Mouse (Mus musculus): ENCODE measurements at regions not wholly inside any gene's neighbourhood (a gene's known extent, or its start where the extent isn't known, plus 50 kb on each side); places are given as distances from the start of the nearest gene placed in this dataset.

- Histone ChIP-seq H3K27me3 (no peaks in the 10 kb centered on the region), H3K9ac (no peak overlapping the region), H3K4me3 (no peak overlapping the region), H3K36me3 (no peaks in the 10 kb centered on the region), H3K27ac (peak overlapping the region; percentile 58), H3K9me3 (no peaks in the 10 kb centered on the region), H3K4me1 (replicated peaks) (peaks cover 34% of the 10 kb centered on the region), H3K4me2 (no peak overlapping the region)
- WGBS: 27% methylated on average over 9 of the region's 9 CpGs
- peak; percentile 52; the same call in 1 of the 2 replicates for ATAC-seq (ENCODE audit: low FRiP score)
Observed at GRCm38 (mm10) chr9:46647238-46647922, 327.6 kb upstream of the 4931429L15Rik start.

DNA sequence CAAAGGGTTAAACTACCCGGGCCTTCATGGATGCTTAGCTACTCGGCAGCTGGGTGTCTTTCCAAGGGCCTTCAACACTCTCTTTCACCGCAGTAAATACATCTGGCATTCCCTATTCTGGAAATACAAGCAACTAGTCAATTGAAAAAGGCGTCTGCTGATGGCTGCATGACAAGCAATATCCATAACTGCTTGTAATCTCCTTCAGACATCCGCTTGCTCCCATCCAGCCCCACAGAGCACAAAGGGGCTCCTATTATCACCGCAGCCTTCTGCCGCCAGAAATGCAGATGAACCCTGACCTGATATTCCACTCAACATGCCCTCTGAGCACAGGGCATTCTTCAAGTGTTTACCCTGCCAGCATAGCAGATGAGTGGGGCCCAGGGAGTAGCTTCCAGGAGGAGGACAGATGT, 325.7 kb upstream of the 4931429L15Rik start:
- H3K27ac ChIP-seq: no peak overlapping the region
- H3K4me2 ChIP-seq: no peak overlapping the region
- no peaks in the 10 kb centered on the region for H3K9me3 ChIP-seq
- ATAC-seq (ENCODE audit: low FRiP score): no peak
- H3K27me3 ChIP-seq: no peaks in the 10 kb centered on the region
- no peak overlapping the region for H3K9ac ChIP-seq
- no peaks in the 10 kb centered on the region for H3K36me3 ChIP-seq
- H3K4me3 ChIP-seq: no peak overlapping the region
- 16% methylated on average over 7 of the region's 7 CpGs for WGBS
- H3K4me1 ChIP-seq (replicated peaks): peaks cover 34% of the 10 kb centered on the region

- H3K27ac ChIP-seq: no peak overlapping the region
- ATAC-seq (ENCODE audit: low FRiP score): no peak
- no peaks in the 10 kb centered on the region for H3K36me3 ChIP-seq
- no peak overlapping the region for H3K9ac ChIP-seq
- H3K27me3 ChIP-seq: no peaks in the 10 kb centered on the region
- 72% methylated on average over 3 of the region's 3 CpGs for whole genome bisulfite sequencing
- no peak overlapping the region for H3K4me2 ChIP-seq
- no peaks in the 10 kb centered on the region for H3K9me3 ChIP-seq
- H3K4me3 ChIP-seq: no peak overlapping the region
- peaks cover 30% of the 10 kb centered on the region for H3K4me1 ChIP-seq (replicated peaks)
Observed at GRCm38 (mm10) chr9:46643551-46643950, 323.8 kb upstream of the 4931429L15Rik start.

DNA sequence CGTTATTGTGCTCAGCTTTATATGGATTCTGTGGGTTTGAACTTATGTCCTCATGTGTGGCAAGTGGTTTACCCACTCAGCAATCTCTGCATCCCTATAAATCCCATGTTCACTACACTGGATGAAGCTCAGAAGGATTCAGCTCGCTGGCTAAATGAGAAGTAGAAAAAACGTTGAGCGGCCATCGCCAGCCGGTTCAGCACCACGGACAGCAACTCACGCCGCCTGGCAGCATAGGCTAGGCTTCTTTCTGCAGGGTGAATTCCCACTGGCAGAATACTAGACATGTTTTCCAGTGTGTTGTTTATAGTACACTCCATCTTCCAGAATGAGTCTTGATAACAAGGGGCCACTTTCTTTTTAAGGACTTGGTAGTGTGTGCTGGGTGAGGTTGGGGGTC, 322.9 kb upstream of the 4931429L15Rik start:
- H3K4me1 ChIP-seq (replicated peaks): peaks cover 25% of the 10 kb centered on the region
- 6% methylated on average over 9 of the region's 9 CpGs for WGBS
- H3K4me2 ChIP-seq: no peak overlapping the region
- no peaks in the 10 kb centered on the region for H3K36me3 ChIP-seq
- no peak overlapping the region for H3K27ac ChIP-seq
- no peak overlapping the region for H3K4me3 ChIP-seq
- no peak for ATAC-seq (ENCODE audit: low FRiP score)
- no peak overlapping the region for H3K9ac ChIP-seq
- no peaks in the 10 kb centered on the region for H3K27me3 ChIP-seq
- no peaks in the 10 kb centered on the region for H3K9me3 ChIP-seq

GRCm38 (mm10) chr9:46636261-46637010, 316.6 kb upstream of the 4931429L15Rik start:
- no peaks in the 10 kb centered on the region for H3K36me3 ChIP-seq
- ATAC-seq (ENCODE audit: low FRiP score): no peak; the same call in 1 of the 2 replicates
- peaks cover 7% of the 10 kb centered on the region for H3K4me1 ChIP-seq (replicated peaks)
- 43% methylated on average over 8 of the region's 8 CpGs for WGBS
- no peaks in the 10 kb centered on the region for H3K9me3 ChIP-seq
- no peak overlapping the region for H3K4me3 ChIP-seq
- 0 out of 2 replicates have a peak overlapping the region, but pooled peaks have one; percentile 12 for H3K27ac ChIP-seq
- no peaks in the 10 kb centered on the region for H3K27me3 ChIP-seq
- no peak overlapping the region for H3K9ac ChIP-seq
- no peak overlapping the region for H3K4me2 ChIP-seq

DNA sequence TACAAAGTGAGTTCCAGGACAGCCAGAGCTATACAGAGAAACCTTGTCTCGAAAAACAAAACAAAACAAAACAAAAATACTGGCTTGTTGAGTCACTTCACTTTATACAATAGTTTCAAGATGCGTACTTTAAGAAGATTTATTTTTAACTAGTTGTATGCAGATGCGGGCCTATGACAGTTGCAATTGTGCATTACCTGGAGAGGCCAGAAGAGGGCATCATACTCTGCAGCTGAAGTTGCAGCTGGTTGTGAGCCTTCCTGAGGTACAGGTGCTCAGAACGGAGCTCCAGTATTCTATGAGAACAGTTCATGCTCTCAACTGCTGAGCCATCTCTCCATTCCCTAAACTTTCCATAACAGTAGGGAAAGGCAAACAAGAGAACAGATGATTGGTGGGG, 314.2 kb upstream of the 4931429L15Rik start:
- no peak overlapping the region for H3K27ac ChIP-seq
- no peak for ATAC-seq (ENCODE audit: low FRiP score)
- no peak overlapping the region for H3K4me3 ChIP-seq
- 81% methylated on average over 4 of the region's 4 CpGs for WGBS
- H3K9ac ChIP-seq: no peak overlapping the region
- no peak overlapping the region for H3K4me2 ChIP-seq
- no peaks in the 10 kb centered on the region for H3K27me3 ChIP-seq
- H3K4me1 ChIP-seq (replicated peaks): peaks cover 7% of the 10 kb centered on the region
- H3K9me3 ChIP-seq: no peaks in the 10 kb centered on the region
- H3K36me3 ChIP-seq: no peaks in the 10 kb centered on the region

DNA sequence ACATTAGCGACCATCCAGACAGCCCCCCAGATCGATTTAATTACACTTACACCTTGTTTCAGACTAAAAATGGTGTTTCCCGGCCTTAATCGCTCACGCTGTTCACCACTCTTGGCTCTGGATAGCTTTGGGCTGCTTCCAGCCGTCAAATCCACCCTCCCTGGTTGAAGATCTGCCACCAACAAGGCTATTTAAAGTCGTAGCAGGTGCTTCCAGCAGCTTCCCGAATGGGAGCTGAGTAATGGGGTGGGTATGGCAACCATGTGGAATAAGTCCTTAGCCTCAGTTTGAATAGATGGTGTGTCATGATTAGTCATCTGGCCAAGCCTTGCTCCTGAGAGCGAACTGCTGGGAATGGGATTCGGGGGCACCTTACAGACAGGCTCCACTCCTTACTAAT, 312.8 kb upstream of the 4931429L15Rik start:
- 80% methylated on average over 10 of the region's 10 CpGs for WGBS
- no peak overlapping the region for H3K9ac ChIP-seq
- H3K4me2 ChIP-seq: no peak overlapping the region
- H3K27ac ChIP-seq: no peak overlapping the region
- H3K4me3 ChIP-seq: no peak overlapping the region
- no peaks in the 10 kb centered on the region for H3K27me3 ChIP-seq
- no peaks in the 10 kb centered on the region for H3K36me3 ChIP-seq
- H3K9me3 ChIP-seq: no peaks in the 10 kb centered on the region
- ATAC-seq (ENCODE audit: low FRiP score): no peak
- peaks cover 7% of the 10 kb centered on the region for H3K4me1 ChIP-seq (replicated peaks)

DNA sequence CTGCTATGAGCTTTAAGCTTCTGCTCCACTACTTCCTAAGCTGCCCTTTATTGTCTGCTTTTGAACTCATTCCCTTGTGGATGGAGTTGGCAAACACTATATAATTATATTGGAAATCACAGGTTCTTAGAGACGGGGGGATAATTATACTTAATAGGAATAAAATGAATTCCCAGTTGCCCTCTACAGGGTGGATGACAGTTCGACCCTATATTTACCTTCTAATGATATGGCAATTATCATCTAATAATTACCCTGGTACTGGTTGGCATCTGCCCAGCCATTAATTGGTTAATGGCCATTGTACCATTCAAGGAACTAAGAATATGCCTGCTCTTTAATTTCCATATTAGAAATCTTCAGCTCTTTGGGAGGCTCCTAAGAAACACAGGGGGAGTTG, 302.5 kb upstream of the 4931429L15Rik start:
- Histone ChIP-seq H3K36me3 (no peaks in the 10 kb centered on the region), H3K27me3 (no peaks in the 10 kb centered on the region), H3K4me3 (no peak overlapping the region), H3K4me2 (no peak overlapping the region), H3K27ac (no peak overlapping the region), H3K9me3 (no peaks in the 10 kb centered on the region), H3K4me1 (replicated peaks) (peaks cover 10% of the 10 kb centered on the region; the same call in 1 of the 2 replicates), H3K9ac (no peak overlapping the region)
- ATAC-seq (ENCODE audit: low FRiP score): no peak
- WGBS: 72% methylated on average over 2 of the region's 2 CpGs

GRCm38 (mm10) chr9:46621851-46622250, 302.1 kb upstream of the 4931429L15Rik start:
- no peak for ATAC-seq (ENCODE audit: low FRiP score)
- peaks cover 10% of the 10 kb centered on the region; the same call in 1 of the 2 replicates for H3K4me1 ChIP-seq (replicated peaks)
- H3K27me3 ChIP-seq: no peaks in the 10 kb centered on the region
- no peaks in the 10 kb centered on the region for H3K9me3 ChIP-seq
- 95% methylated on average over 6 of the region's 6 CpGs for WGBS
- H3K4me2 ChIP-seq: no peak overlapping the region
- no peak overlapping the region for H3K4me3 ChIP-seq
- no peaks in the 10 kb centered on the region for H3K36me3 ChIP-seq
- H3K27ac ChIP-seq: no peak overlapping the region
- H3K9ac ChIP-seq: no peak overlapping the region

- no peaks in the 10 kb centered on the region for H3K36me3 ChIP-seq
- no peak overlapping the region for H3K4me2 ChIP-seq
- 0 out of 2 replicates have a peak, but pooled peaks cover 4% of the 10 kb centered on the region for H3K27me3 ChIP-seq
- H3K4me3 ChIP-seq: no peak overlapping the region
- ATAC-seq (ENCODE audit: low FRiP score): peak; percentile 66
- H3K4me1 ChIP-seq (replicated peaks): peaks cover 20% of the 10 kb centered on the region
- peak overlapping the region; percentile 55 for H3K27ac ChIP-seq
- 15% methylated on average over 11 of the region's 11 CpGs for WGBS
- H3K9me3 ChIP-seq: no peaks in the 10 kb centered on the region
- H3K9ac ChIP-seq: no peak overlapping the region
Observed at GRCm38 (mm10) chr9:46610101-46611005, 290.6 kb upstream of the 4931429L15Rik start.

GRCm38 (mm10) chr9:46608695-46609094, 288.9 kb upstream of the 4931429L15Rik start:
- Histone ChIP-seq H3K27me3 (0 out of 2 replicates have a peak, but pooled peaks cover 4% of the 10 kb centered on the region), H3K4me2 (no peak overlapping the region), H3K4me3 (no peak overlapping the region), H3K9ac (no peak overlapping the region), H3K4me1 (replicated peaks) (peaks cover 20% of the 10 kb centered on the region), H3K36me3 (no peaks in the 10 kb centered on the region), H3K9me3 (no peaks in the 10 kb centered on the region), H3K27ac (no peak overlapping the region)
- ATAC-seq (ENCODE audit: low FRiP score): no peak
- 88% methylated on average over 8 of the region's 8 CpGs for WGBS

DNA sequence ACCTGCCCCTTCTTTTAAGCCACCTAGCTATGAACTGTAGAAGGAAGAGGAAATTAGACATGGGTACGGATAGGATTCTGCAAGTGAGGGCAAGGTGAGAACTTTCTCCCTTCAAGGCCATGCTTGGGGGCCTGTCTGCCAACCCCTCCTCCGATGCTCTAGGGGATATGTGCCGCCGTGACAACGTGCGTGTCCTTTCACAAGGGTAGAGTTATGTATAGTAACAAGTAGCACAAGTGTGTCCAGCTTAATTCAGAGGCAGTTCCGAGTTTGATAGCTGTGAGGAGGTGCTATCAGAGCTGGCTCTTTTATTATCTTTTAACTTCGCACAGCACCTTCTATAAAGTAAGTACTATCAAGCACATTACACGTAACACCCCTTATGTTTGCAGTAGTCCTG, 281.0 kb upstream of the 4931429L15Rik start:
- no peaks in the 10 kb centered on the region for H3K9me3 ChIP-seq
- no peak overlapping the region for H3K4me3 ChIP-seq
- no peak overlapping the region for H3K4me2 ChIP-seq
- peak overlapping the region; percentile 63 for H3K27ac ChIP-seq
- WGBS: 90% methylated on average over 9 of the region's 9 CpGs
- no peak for ATAC-seq (ENCODE audit: low FRiP score)
- H3K27me3 ChIP-seq: no peaks in the 10 kb centered on the region
- H3K36me3 ChIP-seq: no peaks in the 10 kb centered on the region
- H3K4me1 ChIP-seq (replicated peaks): peaks cover 34% of the 10 kb centered on the region
- H3K9ac ChIP-seq: no peak overlapping the region
